In genomic region chr6:115360776-115361605, GRCm38 (mm10) we compare ENCODE assay signal across 8 mouse cellular contexts. TPM values are rescaled to one million over a fixed set of nuclear protein-coding genes. Genes with fewer than 3 reads are reported as not detected.
DNase-seq lines count a peak whose midpoint lies in the region; ATAC-seq lines count a peak whose summit lies in the region.

Gene Pparg, plus strand, starts transcription at chr6:115360951.

- H3K4me1 ChIP-seq in hindbrain, embryonic 10.5 days (replicated peaks), result peaks cover 17% of the 10 kb centered on the region

- peaks cover 36% of the 10 kb centered on the region for H3K27me3 ChIP-seq in hindbrain, embryonic 10.5 days (ENCODE audit: insufficient read depth, poor library complexity, severe bottlenecking)

- peak; percentile 48 to 82 for DNase-seq in adrenal gland, adult (ENCODE audit: inconsistent age in 2 of 2, low spot score in 1 of 2)
- peak; percentile 36 for DNase-seq in cerebellum, adult 9-11 months
- DNase-seq in frontal cortex, postnatal 25 days (ENCODE audit: low spot score in 2 of 2), result peak; percentile 9 to 20
- peak; percentile 65 for DNase-seq in hindbrain, embryonic 10.5 days (ENCODE audit: low spot score)
- peak; percentile 9 to 12 for DNase-seq in left cerebral cortex, postnatal 14 days (ENCODE audit: low spot score in 2 of 2)
- DNase-seq in right cerebral cortex, postnatal 14 days, result peak; percentile 18
- DNase-seq in T-cell, adult 2 months (ENCODE audit: low spot score), result no peak

- WGBS in hindbrain, embryonic 10.5 days, result under 1% methylated on average over 76 of the region's 76 CpGs

- peak within 1 kb of the TSS; percentile 67; the same call in 1 of the 2 replicates for H3K27ac ChIP-seq in hindbrain, embryonic 10.5 days

- peak within 1 kb of the TSS; percentile 74 for H3K4me3 ChIP-seq in hindbrain, embryonic 10.5 days

- ATAC-seq in megakaryocyte, adult 5-6 weeks (ENCODE audit: poor library complexity, severe bottlenecking), result peak; percentile 76

- no peaks in the 10 kb centered on the region for H3K36me3 ChIP-seq in hindbrain, embryonic 10.5 days

- intact Hi-C loops in left cerebral cortex, postnatal 14 days (cut with DNase I), result loop anchor here (2.0 kb wide), 1 partner anchor 68 kb away; no protein-coding TSS in a partner anchor

- peaks cover 6% of the 10 kb centered on the region for H3K9me3 ChIP-seq in hindbrain, embryonic 10.5 days

RNA-seq across cellular contexts. Expression of gene Pparg, which starts in this region (rescaled TPM):
- polyA plus RNA-seq in hindbrain, embryonic 10.5 days (2016; fragmentation: Nextera tagmentation; extraction: Ambion mirVana), result 0.20 TPM in 1 of 2 replicates, not detected in the other
- total RNA-seq in left cerebral cortex, postnatal 14 days (2021), result 1 to 10 TPM; 4.1 to 6.4 TPM
- total RNA-seq in megakaryocyte, adult 5-6 weeks (2015), result 2.8 and 6.5 TPM in 2 replicates
- total RNA-seq in megakaryocyte, adult 5-6 weeks (2017), result 2.0 and 2.7 TPM in 2 replicates

Comparison
In these comparisons a context has a peak if more than half of its experiments do, and no peak if none do; other contexts are left out.
1. Peak in DNase-seq, H3K4me3 ChIP-seq and H3K27ac ChIP-seq in hindbrain, embryonic 10.5 days; RNA of the gene not detected or under 1 TPM.